Mouse (Mus musculus) thymus, adult 2 months (tissue): Measurements from ENCODE around the gene Ntrk3. TPM values are rescaled to one million over a fixed set of nuclear protein-coding genes. Genes with fewer than 3 reads are reported as not detected.

ENCODE experiments used
- DNase-seq: peaks from one replicate; pipeline ENCODE4 v3.0.0; 2021
- H3K27ac ChIP-seq: fragments of 200-500 bp; 2 replicates; pipeline ENCODE4 v1.5.1; 2012; ENCODE audit warnings: low read length, control low read depth; ENCODE audit not compliant: control insufficient read depth, insufficient read depth
- H3K27me3 ChIP-seq: fragments of 200-500 bp; 2 replicates; pipeline ENCODE4 v1.6.1; 2012; ENCODE audit warnings: mild to moderate bottlenecking, low read length, moderate library complexity, mixed read lengths; ENCODE audit not compliant: control insufficient read depth, insufficient read depth
- H3K36me3 ChIP-seq: fragments of 200-500 bp; 2 replicates; pipeline ENCODE4 v1.6.1; 2012; ENCODE audit warnings: mild to moderate bottlenecking, low read length, moderate library complexity; ENCODE audit not compliant: control insufficient read depth, insufficient read depth
- H3K4me1 ChIP-seq: fragments of 200-500 bp; replicated peaks from 2 replicates; pipeline ENCODE4 v1.6.1; 2012; ENCODE audit warnings: low read length; ENCODE audit not compliant: control insufficient read depth, insufficient read depth
- H3K4me3 ChIP-seq: fragments of 200-500 bp; 2 replicates; pipeline ENCODE4 v1.5.1; 2012; ENCODE audit warnings: mild to moderate bottlenecking, low read length, control low read depth, moderate library complexity; ENCODE audit not compliant: control insufficient read depth, insufficient read depth
- CTCF ChIP-seq: fragments of 200-500 bp; IDR thresholded peaks from 2 replicates; pipeline ENCODE4 v1.5.1; 2012; ENCODE audit warnings: mild to moderate bottlenecking, control low read depth, low read length, moderate library complexity, borderline replicate concordance; ENCODE audit not compliant: control insufficient read depth, poor library complexity, insufficient read depth; ENCODE audit errors: extremely low read depth
- POLR2A ChIP-seq: fragments of 200-500 bp; IDR thresholded peaks from 2 replicates; pipeline ENCODE4 v1.6.1; 2012; ENCODE audit warnings: mild to moderate bottlenecking, low read length, control low read depth, moderate library complexity; ENCODE audit not compliant: control insufficient read depth, poor library complexity, insufficient read depth; ENCODE audit errors: extremely low read depth
- WGBS: fragments of 180-500 bp; shearing (Covaris S2); methylation state at CpG from one replicate; pipeline ENCODE4 v1.1.7; 2018; 5-methylcytosine and 5-hydroxymethylcytosine counted together
- polyA plus RNA-seq: library from polyadenylated mRNA; depleted of rRNA; stranded (reverse); fragments of >200 nt; gene quantifications from 2 replicates; pipeline ENCODE4 v1.2.3, GENCODE M21; 2012

Gene Ntrk3
- polyA plus RNA-seq, 1 experiment = 54.7 TPM

DNA sequence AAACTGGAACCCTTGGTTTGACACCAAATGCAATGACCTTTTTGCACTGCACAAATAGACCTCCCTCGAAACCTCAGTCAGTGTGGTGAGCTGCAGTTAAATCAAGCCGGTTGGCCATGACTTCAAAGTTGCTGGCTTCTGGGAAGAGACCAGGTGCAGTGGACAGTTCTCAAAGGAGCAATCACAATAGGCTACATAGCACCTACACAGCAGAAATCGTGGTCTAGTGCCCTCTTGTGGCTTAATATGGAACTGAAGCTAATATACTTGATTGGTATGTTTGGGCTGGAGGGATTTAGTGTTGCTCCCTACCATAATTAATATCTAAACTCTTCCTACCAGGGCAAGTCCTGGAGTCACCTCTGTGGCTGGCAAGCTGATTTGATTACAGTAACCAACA lies 171.2 kb downstream of the Ntrk3 start:
- Histone ChIP-seq H3K36me3 (no peaks in the 10 kb centered on the region), H3K27ac (no peak overlapping the region), H3K27me3 (no peaks in the 10 kb centered on the region), H3K4me1 (no peaks in the 10 kb centered on the region), H3K4me3 (no peak overlapping the region)
- TF ChIP-seq CTCF (peak; percentile 20; the same call in 1 of the 2 replicates), POLR2A (no peak)
- DNase-seq = peak; percentile 49
- WGBS = 40% methylated on average over 3 of the region's 3 CpGs

DNA sequence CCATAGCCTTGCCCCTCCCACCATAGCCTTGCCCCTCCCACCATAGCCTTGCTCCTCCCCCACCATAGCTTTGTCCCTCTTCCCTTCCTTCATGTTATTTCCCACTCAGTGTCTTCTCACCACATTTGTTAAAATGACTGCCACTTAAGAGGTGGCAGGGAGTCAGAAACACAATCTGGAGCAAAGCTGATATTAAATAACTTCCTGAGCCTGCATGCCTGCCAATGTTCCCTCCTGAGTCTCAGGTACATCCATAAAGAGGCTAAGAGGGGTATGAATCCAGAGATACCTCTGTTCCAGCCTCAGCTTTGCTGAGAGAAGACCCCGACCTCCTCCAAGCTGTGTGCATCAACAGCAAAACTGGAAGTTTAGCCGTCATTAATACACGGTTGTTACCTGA lies 172.4 kb downstream of the Ntrk3 start:
- Histone ChIP-seq H3K36me3 (no peaks in the 10 kb centered on the region), H3K27me3 (no peaks in the 10 kb centered on the region), H3K27ac (no peak overlapping the region), H3K4me3 (no peak overlapping the region), H3K4me1 (no peaks in the 10 kb centered on the region)
- TF ChIP-seq CTCF (no peak), POLR2A (no peak)
- 89% methylated on average over 3 of the region's 3 CpGs for WGBS
- DNase-seq = no peak

DNA sequence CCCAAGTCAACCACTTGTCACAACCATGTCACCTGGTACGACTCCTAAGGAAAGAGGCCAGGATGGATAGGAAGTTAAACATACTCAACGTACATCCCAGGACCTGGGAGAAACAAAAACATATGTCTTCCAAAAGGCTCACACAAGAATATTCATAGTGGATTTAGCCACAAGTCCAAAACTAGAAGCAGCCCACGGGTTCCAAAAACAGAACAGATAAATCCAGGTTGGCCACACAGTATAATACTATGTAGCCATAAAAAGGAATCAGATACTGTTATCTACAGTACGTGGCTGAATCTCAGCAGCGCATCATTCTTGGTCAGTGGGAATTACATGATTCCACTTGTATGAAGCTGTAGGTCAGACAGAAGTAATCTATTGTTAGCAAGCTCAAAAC lies 179.3 kb downstream of the Ntrk3 start:
- H3K36me3 ChIP-seq = no peaks in the 10 kb centered on the region
- no peak for TF ChIP-seq POLR2A
- TF ChIP-seq CTCF = no peak
- H3K27me3 ChIP-seq = no peaks in the 10 kb centered on the region
- 91% methylated on average over 5 of the region's 5 CpGs for WGBS
- DNase-seq = no peak
- H3K4me1 ChIP-seq = no peaks in the 10 kb centered on the region
- H3K4me3 ChIP-seq = no peak overlapping the region
- H3K27ac ChIP-seq = no peak overlapping the region

DNA sequence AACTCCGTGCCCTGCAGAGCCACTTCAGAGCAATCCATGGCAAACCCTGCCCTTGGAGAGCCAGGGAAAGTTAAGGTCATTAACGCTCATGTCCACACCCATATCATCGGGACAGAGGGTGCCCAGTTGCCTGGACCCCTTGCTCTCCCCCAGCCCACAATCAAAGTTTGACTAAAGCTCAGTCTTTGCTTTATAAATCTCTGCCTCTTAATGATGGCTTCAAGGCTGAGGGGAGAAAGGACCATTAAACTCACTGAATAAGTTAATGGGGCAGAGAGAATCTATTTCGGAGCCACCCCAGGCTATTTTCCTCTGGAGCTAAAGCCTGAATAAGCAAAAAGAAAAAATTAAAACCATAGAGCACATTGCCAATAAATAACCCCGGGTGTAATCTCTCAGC lies 182.3 kb downstream of the Ntrk3 start:
- DNase-seq = no peak
- H3K27me3 ChIP-seq = no peaks in the 10 kb centered on the region
- WGBS = 94% methylated on average over 5 of the region's 5 CpGs
- H3K4me1 ChIP-seq = no peaks in the 10 kb centered on the region
- no peaks in the 10 kb centered on the region for H3K36me3 ChIP-seq
- no peak overlapping the region for H3K27ac ChIP-seq
- no peak overlapping the region for H3K4me3 ChIP-seq
- no peak for TF ChIP-seq CTCF
- TF ChIP-seq POLR2A = no peak

DNA sequence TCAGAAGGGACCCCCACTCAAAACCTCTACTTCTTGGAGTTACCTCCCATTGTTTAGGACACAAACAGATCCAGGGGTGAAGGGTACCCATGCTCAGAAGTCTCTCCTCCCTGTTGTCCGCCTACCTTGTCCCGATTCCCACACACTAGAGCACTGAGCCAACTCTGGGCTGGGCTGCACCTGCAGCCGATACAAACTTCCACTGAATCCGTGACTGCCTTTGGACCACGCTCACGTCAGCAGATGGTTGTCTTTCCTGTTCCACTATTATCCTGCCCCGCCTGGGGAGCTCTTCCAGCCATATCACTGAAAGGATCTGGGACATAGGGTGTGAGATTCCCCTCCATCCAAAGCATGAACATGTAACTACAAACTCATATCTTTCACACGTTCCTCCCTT lies 188.4 kb downstream of the Ntrk3 start:
- TF ChIP-seq POLR2A = no peak
- TF ChIP-seq CTCF = no peak
- DNase-seq = no peak
- Histone ChIP-seq H3K36me3 (no peaks in the 10 kb centered on the region), H3K4me3 (no peak overlapping the region), H3K4me1 (no peaks in the 10 kb centered on the region), H3K27me3 (no peaks in the 10 kb centered on the region), H3K27ac (no peak overlapping the region)
- WGBS = 93% methylated on average over 8 of the region's 8 CpGs

DNA sequence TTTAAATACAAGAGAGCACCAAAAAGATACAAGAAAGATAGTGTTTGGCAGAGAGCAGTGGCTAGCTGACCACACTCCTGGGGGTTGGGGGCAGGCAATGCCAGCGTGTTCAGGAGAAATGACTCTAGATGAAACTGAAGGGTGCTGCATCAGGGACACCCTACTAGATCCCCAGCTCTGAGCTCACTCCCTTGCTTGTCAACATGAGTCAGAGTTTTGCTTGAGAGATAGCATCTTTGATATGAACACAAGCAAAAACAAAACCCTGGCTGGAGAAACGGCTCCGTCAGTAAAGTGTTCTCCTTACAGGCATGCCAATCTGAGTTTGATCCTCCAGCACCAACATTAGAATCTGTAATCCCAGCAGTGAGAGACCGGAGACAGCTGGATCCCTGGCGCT lies 189.1 kb downstream of the Ntrk3 start:
- H3K27ac ChIP-seq = no peak overlapping the region
- DNase-seq = no peak
- H3K27me3 ChIP-seq = no peaks in the 10 kb centered on the region
- no peak overlapping the region for H3K4me3 ChIP-seq
- H3K4me1 ChIP-seq = no peaks in the 10 kb centered on the region
- no peak for TF ChIP-seq CTCF
- no peak for TF ChIP-seq POLR2A
- H3K36me3 ChIP-seq = no peaks in the 10 kb centered on the region
- WGBS = 93% methylated on average over 5 of the region's 5 CpGs

DNA sequence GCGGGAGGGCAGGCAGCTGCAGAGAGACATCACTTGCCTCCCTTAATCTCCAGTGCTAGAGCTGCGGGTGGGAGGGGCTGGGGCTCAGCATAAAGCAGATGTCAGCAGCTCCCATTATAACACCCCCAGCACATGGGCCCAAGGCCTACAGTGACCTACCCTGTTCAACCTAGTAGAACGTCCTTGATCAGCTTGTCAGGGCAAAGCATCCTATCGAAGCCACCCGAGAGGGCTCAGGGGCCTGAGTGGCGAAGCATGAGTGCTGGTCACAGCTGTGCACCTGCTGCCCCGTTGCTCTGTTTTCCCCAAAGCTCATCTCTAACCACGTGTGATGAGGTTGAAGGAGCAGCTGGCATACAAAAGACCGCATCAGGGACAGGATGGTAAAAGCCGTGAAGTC lies 191.3 kb downstream of the Ntrk3 start:
- H3K27me3 ChIP-seq = no peaks in the 10 kb centered on the region
- TF ChIP-seq POLR2A (no peak), CTCF (no peak)
- no peaks in the 10 kb centered on the region for H3K36me3 ChIP-seq
- H3K4me3 ChIP-seq = no peak overlapping the region
- no peaks in the 10 kb centered on the region for H3K4me1 ChIP-seq
- 77% methylated on average over 10 of the region's 10 CpGs for WGBS
- H3K27ac ChIP-seq = no peak overlapping the region
- no peak for DNase-seq
